Mouse (Mus musculus): ENCODE measurements at regions not wholly inside any gene's neighbourhood (a gene's known extent, or its start where the extent isn't known, plus 50 kb on each side); places are given as distances from the start of the nearest gene placed in this dataset.

GRCm38 (mm10) chr10:16742246-16742645 lies 980.8 kb upstream of the Cited2 start:
- DNase-seq (ENCODE audit: low spot score in 2 of 2) = no peak

GRCm38 (mm10) chr10:16751546-16751945 lies 971.5 kb upstream of the Cited2 start:
- DNase-seq (ENCODE audit: low spot score in 2 of 2) = no peak

DNA sequence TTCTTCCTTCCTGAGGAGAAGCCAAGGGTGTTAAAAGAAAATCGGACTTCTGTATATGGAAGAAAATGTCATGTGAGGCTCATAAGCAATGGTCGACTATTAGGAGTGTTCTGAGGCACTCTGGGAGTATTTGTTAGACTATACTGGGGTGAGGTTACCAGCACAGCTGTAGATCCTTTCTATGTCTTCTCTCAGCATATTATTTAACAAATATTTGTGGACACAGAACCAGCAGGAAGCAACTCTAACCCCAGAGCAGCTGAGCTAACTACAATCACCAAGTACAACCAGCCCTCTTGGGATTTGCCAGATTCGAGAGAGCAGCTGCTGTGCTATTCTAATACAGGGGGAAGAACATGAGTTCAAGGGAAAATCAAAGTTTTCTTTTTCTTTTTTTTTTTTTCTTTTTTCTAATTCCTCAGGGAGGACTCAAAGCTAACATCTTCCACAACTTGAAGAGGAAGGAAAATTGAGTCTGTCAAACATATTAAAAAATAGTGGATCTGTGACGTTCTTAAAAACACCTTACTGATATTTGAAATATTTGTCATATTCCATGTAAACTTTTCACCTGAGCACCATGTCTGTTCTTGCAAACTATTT lies 933.3 kb upstream of the Cited2 start:
- no peak for DNase-seq (ENCODE audit: low spot score in 2 of 2)

GRCm38 (mm10) chr10:16803978-16804377 lies 919.0 kb upstream of the Cited2 start:
- DNase-seq (ENCODE audit: low spot score in 2 of 2) = no peak

DNA sequence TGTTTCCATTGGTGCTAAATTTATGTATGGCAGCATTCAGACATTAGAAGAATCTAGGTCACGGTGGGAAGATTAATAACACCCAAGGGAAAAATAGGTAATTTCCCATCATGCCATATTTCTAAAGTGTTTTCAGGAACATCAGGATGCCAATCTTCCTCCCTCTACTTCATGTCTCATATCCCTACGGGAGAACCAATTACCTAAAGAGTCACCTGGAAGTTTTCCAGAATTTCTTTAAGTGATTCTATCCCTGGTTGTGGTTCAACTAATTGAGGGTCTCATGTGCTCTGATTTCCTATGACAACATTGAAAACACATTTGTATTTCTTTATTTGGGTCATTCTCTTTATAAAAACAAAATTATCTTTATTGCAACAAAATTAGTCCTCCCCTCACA lies 912.3 kb upstream of the Cited2 start:
- DNase-seq (ENCODE audit: low spot score in 2 of 2) = no peak

GRCm38 (mm10) chr10:16814013-16814412 lies 909.0 kb upstream of the Cited2 start:
- no peak for DNase-seq (ENCODE audit: low spot score in 2 of 2)

DNA sequence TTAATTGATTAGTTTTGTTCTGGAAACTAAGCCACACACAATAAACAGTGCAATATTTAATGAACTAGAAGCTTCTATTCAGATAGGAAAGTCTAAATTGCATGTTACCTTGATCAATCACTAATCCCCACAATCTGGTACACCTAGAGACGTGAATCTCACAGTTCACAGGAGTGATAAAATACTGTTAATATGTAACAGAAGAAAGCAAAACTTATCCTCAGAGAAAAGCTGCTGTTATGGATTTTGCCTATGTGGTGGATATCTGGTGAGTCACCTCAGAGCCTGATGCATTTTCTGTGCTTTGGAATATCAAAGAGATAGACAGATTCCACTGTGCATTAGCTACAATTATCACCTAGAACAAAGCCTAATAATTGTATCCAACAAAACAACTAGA lies 861.5 kb upstream of the Cited2 start:
- DNase-seq (ENCODE audit: low spot score in 2 of 2) = no peak

- DNase-seq (ENCODE audit: low spot score in 2 of 2) = no peak
Measured at GRCm38 (mm10) chr10:16866914-16867313, 856.1 kb upstream of the Cited2 start.

DNA sequence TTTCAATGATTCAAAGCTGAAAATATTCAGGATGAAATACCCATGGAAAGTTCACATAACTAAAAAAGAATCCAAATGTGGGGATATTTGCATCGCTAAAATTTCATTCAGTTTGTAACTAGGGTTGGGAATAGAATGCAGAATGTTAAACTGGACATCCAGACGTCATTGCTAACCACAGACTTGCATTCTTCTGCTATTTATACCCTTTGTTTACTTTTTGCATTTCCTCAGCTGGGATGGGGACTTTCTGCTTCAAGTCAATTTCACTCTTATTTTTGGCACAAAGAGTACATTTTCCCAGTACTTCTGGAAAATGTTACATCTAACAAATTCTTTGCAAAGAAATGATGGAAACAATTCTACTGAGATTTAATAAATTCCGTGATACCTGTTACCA lies 848.9 kb upstream of the Cited2 start:
- no peak for DNase-seq (ENCODE audit: low spot score in 2 of 2)

DNA sequence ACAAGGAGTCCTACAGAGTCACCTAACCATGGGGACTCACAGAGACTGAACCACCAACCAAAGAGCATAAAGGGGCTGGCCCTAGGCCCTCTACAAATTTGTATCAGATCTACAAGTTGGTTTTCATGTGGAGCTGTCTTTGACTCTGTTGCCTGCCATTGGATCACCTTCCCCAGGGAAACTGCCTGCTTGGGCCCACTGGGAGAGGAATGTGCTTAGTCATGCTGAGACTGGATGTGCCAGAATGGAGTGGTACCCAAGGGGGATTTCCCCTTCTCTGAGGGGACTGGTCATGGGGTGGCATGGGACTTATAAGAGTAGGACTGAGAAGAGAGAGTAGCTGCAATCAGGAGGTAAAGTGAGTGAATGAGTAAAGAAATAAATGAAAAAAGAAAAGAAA lies 844.8 kb upstream of the Cited2 start:
- no peak for DNase-seq (ENCODE audit: low spot score in 2 of 2)

GRCm38 (mm10) chr10:16893316-16893715 lies 829.7 kb upstream of the Cited2 start:
- DNase-seq (ENCODE audit: low spot score in 2 of 2) = no peak

- no peak for DNase-seq (ENCODE audit: low spot score in 2 of 2)
Measured at GRCm38 (mm10) chr10:16895332-16895731, 827.7 kb upstream of the Cited2 start.

DNA sequence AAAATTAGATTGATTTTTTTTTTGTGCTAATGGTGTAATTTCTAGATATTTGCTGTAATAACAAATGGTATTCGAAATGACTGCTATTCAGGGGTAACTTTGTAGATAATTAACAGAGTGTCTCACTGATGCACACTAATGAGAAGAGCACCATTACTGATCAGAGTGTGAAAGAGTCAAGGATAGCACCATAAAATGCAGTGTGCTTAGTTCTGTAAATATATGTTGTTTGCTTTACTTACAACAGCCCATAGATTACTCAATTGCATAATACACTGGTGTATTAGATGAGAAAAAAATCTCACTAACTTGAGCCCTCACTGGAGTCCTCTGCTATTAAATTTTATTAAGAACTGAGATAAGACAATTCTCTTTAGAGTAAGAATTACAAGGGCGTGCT lies 800.1 kb upstream of the Cited2 start:
- DNase-seq (ENCODE audit: low spot score in 2 of 2) = no peak

DNA sequence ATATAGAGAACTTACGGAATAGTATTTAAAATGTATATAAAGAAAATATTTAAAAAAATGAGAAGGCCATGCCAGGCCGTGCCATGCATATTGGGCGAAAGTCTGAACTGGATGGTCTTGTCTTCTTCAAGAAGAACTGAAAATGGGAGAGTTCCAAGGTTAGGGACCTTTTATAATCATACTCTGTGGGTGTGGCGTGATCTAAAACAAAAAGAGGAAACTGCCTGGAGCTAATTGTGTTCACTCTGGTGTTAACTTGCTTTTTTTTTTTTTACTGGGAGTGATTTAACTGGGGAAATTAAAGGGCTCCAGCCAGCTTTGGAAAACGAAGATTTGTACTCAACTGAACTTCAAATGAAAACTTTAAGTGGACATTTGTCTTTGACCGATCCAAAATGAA lies 799.2 kb upstream of the Cited2 start:
- DNase-seq (ENCODE audit: low spot score in 2 of 2) = no peak

DNA sequence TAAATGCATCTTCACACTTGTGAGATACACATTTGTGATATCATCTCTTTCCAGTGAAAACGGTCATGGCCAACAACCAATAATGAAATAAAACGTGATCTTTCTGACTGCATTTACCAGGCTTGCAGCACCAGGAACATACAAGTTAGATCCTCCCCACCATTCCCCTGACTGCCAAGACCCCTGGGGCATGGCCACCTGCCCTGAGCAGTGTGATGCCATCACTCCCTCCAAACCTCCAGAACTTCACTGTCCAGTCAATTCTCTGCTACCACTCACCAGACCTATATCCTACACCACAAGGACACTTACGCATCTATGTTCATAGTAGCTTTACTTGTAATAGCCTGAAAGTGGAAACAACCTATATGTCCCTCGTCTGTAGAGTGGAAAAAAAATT lies 785.3 kb upstream of the Cited2 start:
- no peak for DNase-seq (ENCODE audit: low spot score in 2 of 2)

- no peak for DNase-seq (ENCODE audit: low spot score in 2 of 2)
Measured at GRCm38 (mm10) chr10:16951636-16952035, 771.4 kb upstream of the Cited2 start.

DNA sequence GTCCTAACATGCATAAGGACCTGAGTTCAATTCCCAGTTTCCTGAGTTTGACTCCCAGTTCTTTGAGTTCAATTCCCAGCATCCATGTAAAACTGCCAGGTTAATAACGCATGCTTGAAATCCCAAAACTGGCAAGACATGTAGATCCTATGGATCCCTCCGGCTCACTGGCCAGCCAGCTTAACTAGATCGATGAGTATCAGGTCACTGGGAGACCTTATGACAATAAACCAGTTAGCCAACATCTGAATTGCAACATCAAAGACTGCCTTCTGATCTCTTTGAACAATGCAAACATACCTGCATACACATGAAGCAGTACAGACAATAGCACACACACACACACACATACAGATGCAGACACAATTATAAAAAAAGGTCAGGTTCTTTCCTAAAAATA lies 762.0 kb upstream of the Cited2 start:
- no peak for DNase-seq (ENCODE audit: low spot score in 2 of 2)

GRCm38 (mm10) chr10:16962463-16962862 lies 760.6 kb upstream of the Cited2 start:
- DNase-seq (ENCODE audit: low spot score in 2 of 2) = no peak

GRCm38 (mm10) chr10:16978770-16979169 lies 744.2 kb upstream of the Cited2 start:
- no peak for DNase-seq (ENCODE audit: low spot score in 2 of 2)

- no peak for DNase-seq (ENCODE audit: low spot score in 2 of 2)
Measured at GRCm38 (mm10) chr10:16990227-16990626, 732.8 kb upstream of the Cited2 start.

GRCm38 (mm10) chr10:16993789-16994188 lies 729.2 kb upstream of the Cited2 start:
- no peak for DNase-seq (ENCODE audit: low spot score in 2 of 2)

GRCm38 (mm10) chr10:16994526-16994925 lies 728.5 kb upstream of the Cited2 start:
- DNase-seq (ENCODE audit: low spot score in 2 of 2) = no peak

- DNase-seq (ENCODE audit: low spot score in 2 of 2) = no peak
Measured at GRCm38 (mm10) chr10:16995010-16995409, 728.0 kb upstream of the Cited2 start.

DNA sequence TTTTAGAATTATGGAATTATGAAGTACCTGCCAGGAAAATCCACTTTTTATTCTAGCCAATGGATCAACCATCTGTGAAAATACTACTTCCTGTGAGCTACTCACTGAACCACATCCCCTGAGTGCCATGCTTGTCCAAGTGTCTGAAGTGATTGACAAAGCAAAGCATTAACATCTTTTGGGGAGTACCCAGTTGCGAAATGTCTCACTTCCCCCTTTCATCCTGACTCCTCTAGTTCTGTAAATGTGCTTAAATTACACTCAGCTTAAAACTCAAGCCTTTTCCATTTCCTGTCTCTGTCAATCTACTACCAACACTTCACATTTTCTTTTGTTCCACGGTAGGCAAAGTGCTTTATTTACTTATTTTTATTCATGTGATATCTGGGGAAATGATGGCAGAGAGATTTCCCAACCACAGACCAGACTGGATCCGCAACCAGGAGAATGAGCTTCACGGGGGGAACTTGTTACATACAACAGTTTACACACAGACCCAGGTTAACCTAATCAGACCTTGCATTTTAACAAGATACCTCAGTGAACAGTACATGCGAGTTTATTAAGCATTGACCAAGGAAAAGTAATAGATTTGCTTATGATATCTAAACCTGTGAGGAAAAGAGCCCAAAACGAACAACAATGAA lies 726.1 kb upstream of the Cited2 start:
- peak in 1 of 2 experiments; percentile 13 for DNase-seq (ENCODE audit: low spot score in 2 of 2)
